Mouse (Mus musculus): ENCODE data around the gene Polrmt. TPM values are rescaled to one million over a fixed set of nuclear protein-coding genes. Genes with fewer than 3 reads are reported as not detected.

Gene Polrmt
- total and polyA plus RNA-seq, 3 experiments: 16.7 to 45.5 (median 44.5) TPM

DNA sequence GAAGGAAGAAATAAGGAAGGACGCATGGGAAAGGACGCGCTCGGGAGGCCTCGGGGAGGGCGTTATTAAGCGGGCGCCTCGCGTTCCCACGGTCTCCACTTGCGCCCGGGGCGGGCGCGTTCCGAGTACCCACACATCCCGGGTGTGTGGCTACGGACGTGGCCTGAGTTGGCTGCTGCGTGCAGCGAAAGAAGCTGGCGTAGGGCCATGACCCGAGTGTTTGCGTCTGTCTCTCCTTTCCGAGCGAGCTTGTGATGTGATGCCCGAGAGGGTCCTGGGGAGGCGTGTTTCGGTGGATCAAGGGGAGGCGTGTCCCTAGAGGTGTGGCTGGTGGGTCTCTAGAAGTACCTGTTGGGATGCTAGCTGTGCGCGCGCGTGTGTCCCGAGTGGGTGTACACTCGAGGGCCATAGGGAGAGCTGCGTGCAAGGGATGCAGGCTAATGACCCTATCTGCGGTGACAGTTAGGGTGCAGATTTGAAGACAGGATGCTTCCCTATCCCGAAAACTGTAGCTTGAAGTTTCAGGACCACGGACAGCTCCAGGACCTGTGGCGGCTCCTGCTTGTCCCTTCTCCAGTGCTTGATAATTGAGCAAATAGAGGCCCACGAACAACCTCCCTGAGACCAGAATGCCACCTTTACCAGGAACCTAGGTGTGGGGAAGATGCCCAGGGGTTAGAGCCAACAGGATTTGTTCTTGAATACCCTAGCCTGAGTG lies 28.6 kb downstream of the Polrmt start:
- TF ChIP-seq GATA1 (IDR thresholded peaks at IDR 0.05; ENCODE audit: borderline replicate concordance, low read length) (no peak), GATA2 (IDR thresholded peaks at IDR 0.05; ENCODE audit: borderline replicate concordance, low read depth, low read length) (no peak), CTCF (IDR thresholded peaks at IDR 0.05; ENCODE audit: low read depth, low read length) (no peak), POLR2AphosphoS5 (IDR thresholded peaks at IDR 0.05; ENCODE audit: insufficient replicate concordance, low read depth, low read length) (no peak)
- H3K9me3 ChIP-seq (replicated peaks): no peaks in the 10 kb centered on the region
- H3K4me1 ChIP-seq (ENCODE audit: insufficient read depth, low read depth, low read length): peaks cover 22% of the 10 kb centered on the region
- DNase-seq (ENCODE audit: low spot score): peak; percentile 50
- H3K36me3 ChIP-seq (replicated peaks): peaks cover 7% of the 10 kb centered on the region
- no peak overlapping the region for H3K4me3 ChIP-seq (ENCODE audit: low read depth, low read length)
- peaks cover 77% of the 10 kb centered on the region for H3K27me3 ChIP-seq (ENCODE audit: insufficient read depth, low read length)
- ATAC-seq (ENCODE audit: extremely low read depth, insufficient number of reproducible peaks, low FRiP score, poor library complexity, severe bottlenecking): 0 out of 2 replicates have a peak, but pooled peaks have one; percentile 22

DNA sequence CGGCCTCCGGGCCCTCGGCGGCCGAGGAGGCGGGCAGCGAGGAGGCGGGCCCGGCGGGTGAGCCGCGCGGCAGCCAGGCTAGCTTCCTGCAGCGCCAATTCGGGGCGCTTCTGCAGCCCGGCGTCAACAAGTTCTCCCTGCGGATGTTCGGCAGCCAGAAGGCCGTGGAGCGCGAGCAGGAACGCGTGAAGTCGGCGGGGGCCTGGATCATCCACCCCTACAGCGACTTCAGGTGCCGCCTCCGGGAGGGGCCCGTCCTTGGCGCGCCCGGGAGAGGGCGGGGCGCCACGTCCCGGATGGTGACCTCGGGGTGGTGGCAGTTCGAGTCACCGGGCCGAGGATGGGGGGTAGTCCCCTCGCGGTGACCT lies 29.4 kb downstream of the Polrmt start:
- no peak for ATAC-seq (ENCODE audit: extremely low read depth, insufficient number of reproducible peaks, low FRiP score, poor library complexity, severe bottlenecking)
- TF ChIP-seq TAL1 (conservative IDR thresholded peaks at IDR 0.05; ENCODE audit: low read depth, low read length) (no peak), GATA1 (IDR thresholded peaks at IDR 0.05; ENCODE audit: borderline replicate concordance, low read length) (no peak), CTCF (IDR thresholded peaks at IDR 0.05; ENCODE audit: low read depth, low read length) (no peak), GATA2 (IDR thresholded peaks at IDR 0.05; ENCODE audit: borderline replicate concordance, low read depth, low read length) (no peak), POLR2AphosphoS5 (IDR thresholded peaks at IDR 0.05; ENCODE audit: insufficient replicate concordance, low read depth, low read length) (no peak)
- peaks cover 14% of the 10 kb centered on the region for H3K36me3 ChIP-seq (replicated peaks)

DNA sequence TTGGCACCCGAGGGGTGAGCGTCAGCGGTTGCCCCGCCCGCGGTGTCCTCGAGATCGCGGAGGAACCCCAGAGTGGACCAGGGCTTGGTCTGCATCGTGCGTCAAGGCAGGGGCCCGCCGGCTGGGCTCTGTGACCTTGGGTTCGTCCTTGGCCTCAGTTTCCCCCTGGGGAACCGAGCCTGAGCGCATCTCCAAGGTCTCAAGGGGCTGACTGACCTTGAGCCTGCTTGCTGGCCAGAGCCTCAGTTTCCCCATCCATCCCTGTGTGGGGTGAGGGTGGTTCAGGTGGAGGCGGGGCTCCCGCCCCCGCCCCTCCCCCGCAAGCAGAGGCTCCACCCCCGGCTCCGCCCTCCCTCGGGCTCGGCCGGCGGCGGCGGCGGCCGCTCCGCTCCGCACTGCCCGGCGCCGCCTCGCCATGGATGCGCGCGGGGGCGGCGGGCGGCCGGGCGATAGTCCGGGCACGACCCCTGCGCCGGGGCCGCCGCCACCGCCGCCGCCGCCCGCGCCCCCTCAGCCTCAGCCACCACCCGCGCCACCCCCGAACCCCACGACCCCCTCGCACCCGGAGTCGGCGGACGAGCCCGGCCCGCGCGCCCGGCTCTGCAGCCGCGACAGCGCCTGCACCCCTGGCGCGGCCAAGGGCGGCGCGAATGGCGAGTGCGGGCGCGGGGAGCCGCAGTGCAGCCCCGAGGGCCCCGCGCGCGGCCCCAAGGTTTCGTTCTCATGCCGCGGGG lies 30.0 kb downstream of the Polrmt start, which contains the start of gene Hcn2:
Gene Hcn2 (plus strand): TSS at position 381 of the 734 bp plus-strand sequence.
- peaks cover 36% of the 10 kb centered on the region for H3K4me1 ChIP-seq (ENCODE audit: insufficient read depth, low read depth, low read length)
- H3K9me3 ChIP-seq (replicated peaks): no peaks in the 10 kb centered on the region
- no peak for ATAC-seq (ENCODE audit: extremely low read depth, insufficient number of reproducible peaks, low FRiP score, poor library complexity, severe bottlenecking)
- peaks cover 63% of the 10 kb centered on the region for H3K27me3 ChIP-seq (ENCODE audit: insufficient read depth, low read length)
- TF ChIP-seq CTCF (IDR thresholded peaks at IDR 0.05; ENCODE audit: low read depth, low read length): no peak
- TF ChIP-seq POLR2AphosphoS5 (IDR thresholded peaks at IDR 0.05; ENCODE audit: insufficient replicate concordance, low read depth, low read length): no peak
- no peak for TF ChIP-seq TAL1 (conservative IDR thresholded peaks at IDR 0.05; ENCODE audit: low read depth, low read length)
- no peak for TF ChIP-seq GATA1 (IDR thresholded peaks at IDR 0.05; ENCODE audit: borderline replicate concordance, low read length)
- no peak for TF ChIP-seq GATA2 (IDR thresholded peaks at IDR 0.05; ENCODE audit: borderline replicate concordance, low read depth, low read length)
- no peak for DNase-seq (ENCODE audit: low spot score)
- H3K36me3 ChIP-seq (replicated peaks): peaks cover 19% of the 10 kb centered on the region
- H3K4me3 ChIP-seq (ENCODE audit: low read depth, low read length): peak within 1 kb of the TSS; percentile 68

More for the DNA sequence above, 29.4 kb downstream of the Polrmt start:
- peaks cover 30% of the 10 kb centered on the region for H3K4me1 ChIP-seq (ENCODE audit: insufficient read depth, low read depth, low read length)
- H3K4me3 ChIP-seq (ENCODE audit: low read depth, low read length): peak overlapping the region; percentile 68
- H3K27me3 ChIP-seq (ENCODE audit: insufficient read depth, low read length): peaks cover 69% of the 10 kb centered on the region
- no peak for DNase-seq (ENCODE audit: low spot score)
- no peaks in the 10 kb centered on the region for H3K9me3 ChIP-seq (replicated peaks)

DNA sequence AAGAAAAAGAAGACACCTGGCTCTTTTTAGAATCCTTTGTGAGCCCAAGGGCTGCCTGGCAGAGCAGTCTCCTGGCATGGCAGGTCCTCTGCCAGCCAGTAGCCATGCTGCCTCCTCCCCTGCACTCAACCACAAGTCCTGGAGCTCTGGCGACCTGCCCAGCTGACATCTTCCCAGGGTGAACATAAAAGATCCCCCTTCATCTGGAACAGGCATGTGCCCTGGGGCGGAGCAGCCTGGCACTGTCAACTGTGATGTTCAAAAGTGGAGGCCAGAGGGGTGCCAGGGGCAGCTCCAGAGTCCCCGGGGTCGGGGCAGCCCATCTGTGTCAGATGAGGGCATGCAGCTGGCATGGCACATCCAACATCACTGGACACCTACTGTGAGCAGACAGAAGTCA lies 31.4 kb downstream of the Polrmt start:
- no peak for DNase-seq (ENCODE audit: low spot score)
- TF ChIP-seq GATA1 (IDR thresholded peaks at IDR 0.05; ENCODE audit: borderline replicate concordance, low read length): no peak
- no peak for TF ChIP-seq CTCF (IDR thresholded peaks at IDR 0.05; ENCODE audit: low read depth, low read length)
- no peak for TF ChIP-seq TAL1 (conservative IDR thresholded peaks at IDR 0.05; ENCODE audit: low read depth, low read length)
- no peak for TF ChIP-seq GATA2 (IDR thresholded peaks at IDR 0.05; ENCODE audit: borderline replicate concordance, low read depth, low read length)
- no peak for TF ChIP-seq POLR2AphosphoS5 (IDR thresholded peaks at IDR 0.05; ENCODE audit: insufficient replicate concordance, low read depth, low read length)
- no peak overlapping the region for H3K4me3 ChIP-seq (ENCODE audit: low read depth, low read length)
- H3K4me1 ChIP-seq (ENCODE audit: insufficient read depth, low read depth, low read length): peaks cover 50% of the 10 kb centered on the region
- H3K36me3 ChIP-seq (replicated peaks): peaks cover 34% of the 10 kb centered on the region
- no peak for ATAC-seq (ENCODE audit: extremely low read depth, insufficient number of reproducible peaks, low FRiP score, poor library complexity, severe bottlenecking)
- H3K27me3 ChIP-seq (ENCODE audit: insufficient read depth, low read length): peaks cover 49% of the 10 kb centered on the region
- H3K9me3 ChIP-seq (replicated peaks): no peaks in the 10 kb centered on the region

DNA sequence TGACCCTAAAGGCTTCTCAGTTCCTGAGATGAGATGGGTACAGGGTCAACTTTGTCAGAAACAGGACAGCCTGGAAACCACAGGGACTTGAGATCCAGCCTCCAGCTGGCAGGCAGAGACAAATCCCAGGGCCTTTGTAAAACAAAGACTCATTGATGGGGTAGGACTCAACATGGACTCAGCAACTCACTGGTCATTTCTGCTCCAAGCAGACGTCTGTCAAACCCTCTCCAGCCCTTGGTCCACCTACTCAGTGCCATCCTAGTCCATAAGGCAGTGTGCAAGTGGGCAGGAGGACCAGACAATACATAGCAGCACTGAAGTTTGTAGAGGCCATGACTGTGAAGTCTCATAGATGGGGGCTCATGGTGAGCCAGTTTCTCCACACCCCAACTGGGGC lies 33.2 kb downstream of the Polrmt start:
- peaks cover 31% of the 10 kb centered on the region for H3K27me3 ChIP-seq (ENCODE audit: insufficient read depth, low read length)
- no peak overlapping the region for H3K4me3 ChIP-seq (ENCODE audit: low read depth, low read length)
- DNase-seq (ENCODE audit: low spot score) (no peak), ATAC-seq (ENCODE audit: extremely low read depth, insufficient number of reproducible peaks, low FRiP score, poor library complexity, severe bottlenecking) (no peak)
- H3K9me3 ChIP-seq (replicated peaks): no peaks in the 10 kb centered on the region
- H3K36me3 ChIP-seq (replicated peaks): peaks cover 52% of the 10 kb centered on the region
- H3K4me1 ChIP-seq (ENCODE audit: insufficient read depth, low read depth, low read length): peaks cover 68% of the 10 kb centered on the region
- TF ChIP-seq GATA2 (IDR thresholded peaks at IDR 0.05; ENCODE audit: borderline replicate concordance, low read depth, low read length) (no peak), GATA1 (IDR thresholded peaks at IDR 0.05; ENCODE audit: borderline replicate concordance, low read length) (no peak), CTCF (IDR thresholded peaks at IDR 0.05; ENCODE audit: low read depth, low read length) (no peak), POLR2AphosphoS5 (IDR thresholded peaks at IDR 0.05; ENCODE audit: insufficient replicate concordance, low read depth, low read length) (peak; percentile 89; the same call in 1 of the 2 replicates)

DNA sequence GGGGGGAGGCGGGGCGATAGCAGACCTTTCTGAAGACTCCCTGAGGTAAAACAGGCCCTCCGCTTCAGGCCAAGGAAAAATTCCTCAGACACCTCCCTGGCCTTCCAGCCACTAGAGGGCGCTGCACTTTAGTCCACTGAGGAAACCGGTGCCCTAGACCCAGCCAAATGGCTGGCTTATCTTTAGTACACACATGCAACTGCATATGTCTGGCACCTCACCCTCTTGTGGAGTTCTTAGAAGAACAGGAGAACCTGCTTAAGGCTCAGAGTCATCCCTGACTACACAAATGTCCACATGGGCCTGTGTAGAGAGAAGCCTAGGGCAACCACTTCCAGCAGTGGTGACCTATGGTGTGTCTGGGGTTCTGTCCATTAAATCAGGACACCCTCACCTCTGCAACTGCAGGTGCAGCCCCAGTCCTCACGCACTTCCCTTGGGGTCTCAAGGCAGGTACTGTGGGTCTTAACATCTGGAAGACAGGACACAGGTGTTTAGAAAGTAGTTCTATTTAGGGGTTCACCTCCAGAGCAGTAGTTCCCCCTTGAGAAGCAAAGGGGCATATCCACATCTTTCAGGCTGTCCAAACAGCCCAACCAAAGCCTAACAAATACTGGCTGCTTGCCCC lies 33.8 kb downstream of the Polrmt start:
- Histone ChIP-seq H3K36me3 (replicated peaks) (peaks cover 57% of the 10 kb centered on the region), H3K4me1 (ENCODE audit: insufficient read depth, low read depth, low read length) (peaks cover 71% of the 10 kb centered on the region), H3K27me3 (ENCODE audit: insufficient read depth, low read length) (peaks cover 26% of the 10 kb centered on the region), H3K9me3 (replicated peaks) (no peaks in the 10 kb centered on the region), H3K4me3 (ENCODE audit: low read depth, low read length) (no peak overlapping the region)
- TF ChIP-seq GATA2 (IDR thresholded peaks at IDR 0.05; ENCODE audit: borderline replicate concordance, low read depth, low read length) (no peak), TAL1 (conservative IDR thresholded peaks at IDR 0.05; ENCODE audit: low read depth, low read length) (peak; percentile 86), GATA1 (IDR thresholded peaks at IDR 0.05; ENCODE audit: borderline replicate concordance, low read length) (no peak), CTCF (IDR thresholded peaks at IDR 0.05; ENCODE audit: low read depth, low read length) (peak; percentile 69), POLR2AphosphoS5 (IDR thresholded peaks at IDR 0.05; ENCODE audit: insufficient replicate concordance, low read depth, low read length) (peak; percentile 54; the same call in 1 of the 2 replicates)
- peak; percentile 58 for ATAC-seq (ENCODE audit: extremely low read depth, insufficient number of reproducible peaks, low FRiP score, poor library complexity, severe bottlenecking)
- DNase-seq (ENCODE audit: low spot score): peak; percentile 93
